Mouse (Mus musculus): ENCODE data around the gene Otp.

The Otp gene

DNA sequence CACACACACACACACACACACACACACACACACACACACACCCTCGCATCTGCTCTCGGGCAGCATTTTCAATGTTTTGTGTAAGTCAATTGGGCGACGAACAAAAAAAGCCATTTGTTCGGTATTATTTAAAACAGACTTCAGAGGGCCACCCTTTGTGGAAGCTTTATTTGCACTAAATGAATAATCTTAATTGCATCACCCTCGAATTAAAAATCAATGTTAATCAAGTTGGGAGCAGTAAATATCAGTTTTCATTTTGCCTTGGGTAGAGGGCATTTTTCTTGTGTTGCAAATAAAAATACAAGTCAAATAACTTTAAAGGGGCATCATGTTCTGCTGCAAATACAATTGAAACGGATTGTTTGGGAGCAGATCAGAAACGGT is 1.4 kb upstream of the Otp start:
- no peak for DNase-seq

DNA sequence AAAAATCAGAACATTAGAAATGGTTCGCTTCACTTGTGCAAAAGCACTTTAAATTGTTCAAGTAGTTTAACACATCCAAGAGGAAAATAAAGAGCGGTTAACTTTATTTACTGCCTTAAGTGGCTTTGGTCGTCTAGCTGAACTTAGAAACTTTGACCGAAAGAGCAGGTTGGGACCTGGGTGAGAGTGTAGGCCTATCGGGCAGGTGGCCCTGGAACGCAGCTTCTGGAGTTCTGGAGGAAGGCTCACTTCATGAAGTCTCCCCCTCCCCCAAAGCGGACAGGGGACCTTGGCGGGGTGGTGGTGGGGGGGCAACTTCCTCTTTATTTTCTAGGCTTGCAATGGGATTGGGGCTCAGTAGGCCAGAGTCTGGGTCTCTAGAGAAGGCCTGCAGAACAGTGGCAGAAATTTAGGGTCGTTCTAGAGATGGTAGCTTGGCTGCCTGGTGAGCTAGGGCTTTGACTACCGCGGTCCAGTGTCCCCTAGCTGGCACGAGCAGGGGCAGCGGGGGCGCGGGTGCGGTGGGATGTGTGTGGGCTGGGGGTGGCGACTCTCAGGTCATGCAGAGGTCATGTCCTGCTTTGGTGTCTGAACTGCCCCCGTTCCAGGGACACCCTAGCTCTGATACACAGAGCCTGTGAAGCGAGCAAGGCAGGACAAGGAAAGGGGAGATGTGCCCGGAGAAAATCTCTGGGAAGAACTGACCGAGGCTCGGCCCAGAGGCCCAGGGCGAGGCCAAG is 576 bp upstream of the Otp start:
- peak; percentile 11 for DNase-seq

DNA sequence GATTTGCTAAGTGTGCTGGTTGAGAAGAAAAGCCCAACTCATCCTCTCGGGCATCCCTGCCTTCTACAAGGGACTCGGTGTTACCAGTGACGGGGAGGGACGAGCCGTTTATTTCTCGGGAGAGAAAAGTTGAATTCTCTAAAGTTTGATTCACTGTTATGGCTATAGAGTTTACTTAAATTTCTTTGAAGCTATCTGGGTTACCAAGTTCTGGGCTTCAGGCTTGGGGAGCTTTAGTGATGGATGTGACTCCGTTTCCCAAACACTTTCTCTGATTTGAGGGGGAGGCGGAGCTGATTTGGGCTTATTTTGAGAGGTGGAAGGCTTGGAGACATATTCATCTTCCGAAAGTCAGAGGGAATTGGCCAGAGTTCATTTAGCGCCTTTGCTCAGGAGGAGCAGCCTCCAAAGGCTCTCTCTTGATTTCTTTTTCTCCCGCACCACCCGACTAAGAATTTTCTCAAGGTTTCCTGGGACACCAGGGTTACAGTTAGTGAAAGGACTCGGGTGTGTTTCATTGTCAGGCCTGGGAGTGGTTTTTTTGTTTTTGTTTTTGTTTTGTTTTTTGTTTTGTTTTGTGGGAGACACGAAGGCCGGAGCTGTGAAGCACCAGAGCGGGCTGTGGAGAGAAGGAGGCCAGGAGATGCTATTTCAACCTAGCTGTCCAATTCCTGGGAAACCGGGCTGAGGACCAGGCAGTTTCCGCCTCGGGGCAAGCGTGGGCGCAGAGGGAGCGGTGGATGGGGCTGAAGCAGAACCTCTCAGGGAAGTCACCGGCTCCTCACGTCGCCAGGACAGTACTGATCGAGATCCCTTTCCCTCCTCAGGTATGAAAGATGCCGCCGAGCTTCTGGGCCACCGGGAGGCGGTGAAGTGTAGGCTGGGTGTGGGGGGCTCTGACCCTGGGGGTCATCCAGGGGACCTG is 1.1 kb downstream of the Otp start:
- no peak for DNase-seq

DNA sequence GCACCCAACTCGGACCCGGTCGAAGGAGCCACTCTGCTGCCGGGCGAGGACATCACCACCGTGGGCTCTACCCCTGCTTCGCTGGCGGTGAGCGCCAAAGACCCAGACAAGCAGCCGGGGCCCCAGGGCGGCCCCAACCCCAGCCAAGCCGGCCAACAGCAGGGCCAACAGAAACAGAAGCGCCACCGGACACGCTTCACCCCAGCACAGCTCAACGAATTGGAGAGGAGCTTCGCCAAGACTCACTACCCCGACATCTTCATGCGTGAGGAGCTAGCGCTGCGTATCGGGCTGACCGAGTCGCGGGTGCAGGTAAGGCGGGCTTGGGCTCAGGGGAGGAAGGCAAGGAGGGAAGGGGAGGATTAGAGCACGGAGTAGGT is 1.8 kb downstream of the Otp start:
- DNase-seq, result no peak

DNA sequence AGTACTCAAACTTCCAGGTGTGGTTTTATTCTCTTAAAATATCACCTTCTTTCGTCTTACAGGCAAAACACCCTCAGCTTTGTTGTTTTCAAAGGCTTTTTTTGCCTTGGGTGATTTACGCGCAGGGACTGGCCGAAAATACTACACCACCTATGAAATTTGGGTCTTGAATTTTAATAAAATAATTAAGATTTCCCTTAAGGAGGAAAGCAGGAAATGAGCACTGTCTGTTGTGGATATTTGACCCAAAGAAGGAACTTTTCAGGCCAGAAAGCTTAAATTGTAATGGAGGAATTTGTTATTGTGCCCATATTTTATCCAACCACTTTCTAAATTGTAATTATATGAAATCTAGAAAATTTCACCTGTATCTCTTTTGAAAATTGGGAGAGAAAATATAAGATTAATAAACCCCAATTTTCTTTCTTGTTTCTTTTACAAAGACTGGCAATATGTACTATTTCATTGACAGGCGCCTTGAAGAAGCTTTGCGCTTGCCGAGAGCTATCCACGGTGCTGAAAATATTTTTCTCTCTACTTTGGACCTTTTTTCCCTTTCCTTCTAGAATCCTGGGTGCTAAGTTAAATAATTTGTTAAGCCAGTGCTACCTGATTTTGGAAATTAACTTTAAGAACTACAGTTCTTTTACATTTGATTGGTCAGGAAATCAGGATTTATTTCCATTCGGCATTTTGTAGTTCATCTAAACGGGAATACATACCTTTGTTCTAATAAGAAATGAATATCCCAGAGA is 2.8 kb downstream of the Otp start:
- DNase-seq, result peak; percentile 30

DNA sequence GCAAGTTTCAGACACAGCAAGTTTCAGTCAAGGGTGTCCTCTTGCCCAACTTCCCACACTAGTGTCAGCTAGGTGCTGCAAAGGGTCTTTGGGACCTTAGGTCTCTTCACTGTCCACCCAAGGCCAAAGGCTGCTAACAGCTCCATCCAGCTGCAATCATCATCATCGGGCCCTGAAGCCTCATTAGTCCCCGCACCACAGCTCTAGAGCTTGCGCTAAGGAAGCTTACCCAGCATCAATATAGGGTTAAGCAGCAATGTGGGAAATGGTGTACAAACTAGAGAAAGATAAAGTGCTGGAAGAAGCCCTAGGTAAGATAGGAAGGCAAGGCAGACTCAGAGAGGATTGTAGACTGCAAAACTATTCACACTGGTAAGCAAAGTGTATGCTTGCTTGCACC is 5.8 kb downstream of the Otp start:
- DNase-seq, result no peak

DNA sequence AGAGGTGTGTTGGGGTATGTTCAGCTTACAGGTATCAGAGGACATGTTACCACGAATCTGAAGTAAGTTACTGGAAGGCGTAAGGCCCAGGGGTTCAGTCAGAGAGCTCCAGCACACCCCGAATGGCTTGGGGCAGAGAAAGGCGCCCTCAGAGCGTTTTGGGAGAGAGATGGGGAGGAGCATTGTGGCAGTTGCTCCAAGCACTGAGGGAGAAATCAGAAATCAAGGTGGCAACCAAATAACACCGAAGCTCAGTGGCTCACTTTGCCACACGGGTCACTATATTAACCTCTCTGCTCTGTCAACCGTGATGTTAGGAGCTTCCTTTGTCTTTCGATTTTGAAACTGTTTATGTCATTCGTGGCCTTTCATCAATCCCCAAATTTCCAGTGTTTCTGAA is 6.8 kb downstream of the Otp start:
- DNase-seq, result no peak

DNA sequence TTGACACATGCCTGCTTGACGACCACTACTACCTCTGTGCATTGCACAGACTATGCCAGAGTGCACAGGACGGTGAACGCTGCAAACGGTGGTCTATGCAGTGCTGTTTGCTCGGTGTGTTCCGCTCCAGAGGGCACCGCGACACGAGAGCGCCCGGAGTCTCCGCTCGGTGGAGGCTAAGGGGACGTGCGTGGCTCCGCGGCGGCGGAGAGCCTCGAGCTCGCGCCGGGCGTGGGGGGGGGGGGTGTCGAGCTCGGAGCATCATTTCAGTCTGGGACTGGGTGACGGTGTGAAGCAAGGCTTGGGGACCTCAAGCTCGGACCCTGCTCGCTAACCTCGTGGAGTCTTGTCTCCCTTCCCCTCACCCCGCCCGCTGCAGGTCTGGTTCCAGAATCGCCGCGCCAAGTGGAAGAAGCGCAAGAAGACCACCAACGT is 7.3 kb downstream of the Otp start:
- no peak for DNase-seq

DNA sequence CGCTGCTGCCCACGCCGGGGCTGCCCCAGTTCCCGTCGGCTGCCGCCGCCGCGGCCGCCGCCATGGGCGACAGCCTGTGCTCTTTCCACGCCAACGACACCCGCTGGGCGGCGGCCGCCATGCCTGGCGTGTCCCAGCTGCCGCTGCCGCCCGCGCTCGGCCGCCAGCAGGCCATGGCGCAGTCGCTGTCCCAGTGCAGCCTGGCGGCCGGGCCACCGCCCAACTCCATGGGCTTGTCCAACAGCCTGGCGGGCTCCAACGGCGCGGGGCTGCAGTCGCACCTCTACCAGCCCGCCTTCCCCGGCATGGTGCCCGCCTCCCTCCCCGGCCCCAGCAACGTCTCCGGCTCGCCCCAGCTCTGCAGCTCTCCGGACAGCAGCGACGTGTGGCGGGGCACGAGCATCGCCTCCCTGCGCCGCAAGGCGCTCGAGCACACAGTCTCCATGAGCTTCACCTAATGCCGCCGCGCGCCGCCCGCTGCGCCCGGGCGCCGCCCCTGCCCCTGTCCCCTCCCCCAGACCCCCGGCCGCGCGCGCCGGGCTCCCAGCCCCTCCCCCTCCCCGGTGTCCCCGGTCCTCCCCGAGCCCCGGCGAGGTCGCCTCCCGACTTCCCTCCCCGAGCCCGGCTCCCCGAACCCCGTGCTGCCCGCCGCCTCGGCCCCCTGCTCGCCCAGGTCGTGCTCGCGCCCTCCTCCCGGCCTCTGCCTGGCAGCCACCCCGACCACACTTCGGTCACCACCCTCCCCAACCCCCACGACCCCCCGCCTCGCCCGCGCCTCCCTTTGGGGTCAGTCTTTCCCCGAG is 8.0 kb downstream of the Otp start:
- DNase-seq, result peak; percentile 52

DNA sequence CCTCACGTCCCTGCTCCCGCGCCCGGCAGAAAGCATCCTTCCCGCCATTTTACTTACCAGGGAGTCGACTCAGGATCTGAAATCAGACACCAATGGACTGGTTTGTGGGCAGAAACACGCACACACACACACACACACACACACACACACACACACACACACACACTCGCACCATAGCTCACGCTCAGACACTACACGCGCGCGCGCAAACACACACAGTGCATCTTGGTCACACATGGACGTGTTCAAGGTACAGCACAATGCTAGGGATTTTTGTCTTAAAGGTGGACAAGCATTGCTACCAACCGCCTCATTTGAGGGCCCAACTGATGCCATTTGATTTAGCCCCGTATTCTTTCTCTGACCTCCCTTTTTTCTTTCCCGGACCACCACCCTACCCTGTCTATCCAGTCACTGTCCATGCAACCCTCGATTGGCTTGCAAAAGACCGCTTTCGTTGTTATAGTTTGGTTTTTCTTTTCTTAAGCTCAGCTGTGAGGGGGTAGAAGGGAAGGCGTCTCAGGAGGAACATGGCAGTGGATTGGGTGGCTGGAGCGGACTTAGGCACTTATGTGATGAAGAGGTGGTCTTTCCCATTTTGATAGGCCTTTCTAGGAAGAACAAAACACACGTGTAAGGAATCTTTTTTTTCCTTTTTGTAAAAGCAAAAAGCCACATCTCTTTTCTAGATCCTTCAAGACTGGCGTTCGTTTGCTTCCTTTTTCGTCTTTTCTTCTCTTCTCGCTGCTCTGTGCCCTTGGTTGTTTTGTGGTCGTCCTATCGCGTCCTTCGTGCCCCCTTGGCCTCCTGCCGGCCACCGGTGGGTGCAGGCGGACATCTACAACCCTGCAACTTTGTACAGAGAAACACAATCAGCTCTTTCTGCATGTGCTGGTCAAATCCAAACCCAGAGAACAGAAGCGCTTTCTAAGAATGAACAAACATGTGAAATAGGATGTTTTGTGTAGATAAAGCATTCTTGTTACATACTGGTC is 8.9 kb downstream of the Otp start:
- no peak for DNase-seq

DNA sequence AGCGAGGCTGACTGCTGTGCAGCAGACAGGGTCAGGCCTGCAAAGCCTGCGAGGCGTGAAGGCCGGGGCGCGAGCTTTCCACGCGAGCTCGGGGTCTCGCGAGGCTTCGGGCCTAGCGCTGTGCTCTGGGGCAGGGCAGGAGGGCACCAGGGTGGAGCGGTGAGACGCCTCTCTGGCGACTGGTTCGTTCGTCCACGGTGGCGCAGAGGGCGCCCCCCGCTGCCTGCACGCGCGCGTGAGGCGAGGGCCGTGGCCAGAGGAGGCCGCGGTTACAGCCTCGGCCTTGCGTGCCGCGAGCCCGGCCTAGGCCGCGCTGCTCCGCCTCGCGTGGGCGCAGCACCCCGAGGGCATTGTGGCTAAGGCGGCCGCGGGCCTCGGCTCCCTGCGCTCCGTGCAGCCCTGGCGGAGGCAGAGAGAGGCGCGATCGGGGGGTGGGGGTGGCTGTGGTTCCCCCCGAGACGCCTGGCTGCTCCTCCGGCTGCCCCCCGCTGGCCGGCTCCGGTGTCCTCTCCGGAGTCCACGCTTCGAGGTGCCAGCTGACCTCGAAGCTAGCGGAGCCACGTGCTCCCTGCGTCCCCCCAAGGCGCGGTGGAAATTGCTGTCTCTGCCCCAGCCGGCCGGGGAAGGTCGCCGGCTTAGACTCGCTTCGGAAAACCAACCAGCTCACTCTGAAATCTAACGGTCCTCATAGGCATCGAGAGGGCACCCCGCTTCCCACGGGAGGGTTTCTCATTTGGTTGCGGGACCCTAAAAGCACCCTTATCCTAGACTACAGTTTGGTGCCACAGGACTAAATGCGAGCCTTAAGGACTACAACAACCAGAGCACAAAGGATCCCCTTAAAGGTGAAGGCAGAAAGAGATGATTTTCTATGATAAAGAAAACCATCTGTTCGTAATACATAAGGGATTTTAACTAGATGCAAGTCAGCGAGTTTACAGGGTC is 10.2 kb downstream of the Otp start:
- peak; percentile 62 for DNase-seq

DNA sequence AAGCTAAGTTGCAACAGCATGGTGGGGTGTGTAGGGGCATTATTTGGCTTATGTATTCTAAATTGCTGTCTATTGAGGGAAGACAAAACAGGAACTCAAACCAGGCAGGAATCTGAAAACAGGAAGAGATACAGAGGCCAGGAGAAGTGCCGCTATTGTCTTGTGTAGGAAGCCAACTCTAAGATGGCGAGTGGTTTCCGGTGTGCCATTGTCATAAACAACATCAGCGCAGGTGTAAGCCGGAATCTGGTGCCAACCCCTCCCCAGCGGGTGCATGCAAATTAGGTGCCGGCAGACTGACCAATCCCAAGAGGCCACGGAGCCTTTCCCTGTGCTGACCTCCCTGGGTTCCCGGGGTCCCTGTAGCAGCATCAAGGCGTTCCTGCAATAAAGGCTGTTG is 32.4 kb downstream of the Otp start:
- DNase-seq, result no peak

DNA sequence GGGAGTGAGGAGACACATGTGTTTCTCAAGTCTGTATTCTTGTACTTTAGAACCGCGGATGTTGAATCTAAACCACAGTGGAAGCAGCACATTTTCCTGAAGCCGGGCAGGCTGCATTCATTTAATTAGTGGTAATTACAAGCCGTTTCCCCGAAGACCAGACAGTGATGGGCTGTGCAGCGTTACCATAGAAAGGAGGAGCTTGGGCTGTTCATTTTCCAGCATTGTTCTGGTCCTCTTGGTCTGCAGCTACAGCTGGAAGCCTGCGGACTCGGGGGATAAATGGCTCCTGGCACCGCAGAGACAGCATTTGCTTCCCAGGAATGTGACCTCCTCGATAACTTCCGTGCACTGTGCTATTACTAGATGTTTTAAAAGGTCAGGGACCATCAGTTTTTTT is 37.6 kb downstream of the Otp start:
- DNase-seq, result peak; percentile 10

DNA sequence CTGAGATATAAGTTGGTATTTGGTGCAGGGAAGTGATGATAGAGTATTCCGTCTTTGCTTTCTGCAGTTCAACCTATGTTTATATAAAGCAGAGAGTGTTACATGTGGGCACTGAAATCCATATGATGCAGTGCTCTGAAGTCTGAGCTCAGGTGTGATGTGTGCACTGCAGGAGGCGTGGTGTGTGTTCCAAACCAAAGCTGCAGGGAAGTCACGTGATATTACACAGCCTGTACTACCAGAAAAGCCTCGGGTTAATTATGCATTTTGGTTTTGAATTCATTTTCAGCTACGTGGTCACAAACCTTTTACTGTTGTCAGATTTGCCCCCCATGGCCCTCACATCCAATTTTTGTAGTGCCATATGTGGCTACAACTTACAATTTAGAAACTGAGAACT is 40.3 kb downstream of the Otp start:
- DNase-seq, result no peak

DNA sequence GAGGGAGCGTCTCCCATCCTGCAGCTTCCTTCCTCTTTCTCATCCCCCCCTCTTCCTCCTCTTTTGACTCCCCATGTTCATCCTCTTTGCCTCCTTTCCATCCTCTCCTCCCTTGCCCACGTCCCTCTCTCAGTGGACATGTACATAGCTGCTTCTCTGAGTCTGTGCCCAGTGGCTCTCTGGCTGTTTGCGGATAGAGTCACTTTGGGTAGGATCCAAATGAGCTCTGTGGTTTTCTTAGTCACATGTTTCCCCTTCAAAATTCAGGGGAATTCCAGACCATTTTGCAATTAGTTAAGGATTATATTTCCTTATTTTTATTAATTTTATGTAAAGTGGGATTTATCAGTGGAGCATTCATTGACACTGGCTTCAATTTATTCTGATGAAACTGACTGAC is 52.7 kb downstream of the Otp start:
- DNase-seq, result no peak
